Mouse (Mus musculus): ENCODE measurements around the gene Inca1.

Inca1 gene

DNA sequence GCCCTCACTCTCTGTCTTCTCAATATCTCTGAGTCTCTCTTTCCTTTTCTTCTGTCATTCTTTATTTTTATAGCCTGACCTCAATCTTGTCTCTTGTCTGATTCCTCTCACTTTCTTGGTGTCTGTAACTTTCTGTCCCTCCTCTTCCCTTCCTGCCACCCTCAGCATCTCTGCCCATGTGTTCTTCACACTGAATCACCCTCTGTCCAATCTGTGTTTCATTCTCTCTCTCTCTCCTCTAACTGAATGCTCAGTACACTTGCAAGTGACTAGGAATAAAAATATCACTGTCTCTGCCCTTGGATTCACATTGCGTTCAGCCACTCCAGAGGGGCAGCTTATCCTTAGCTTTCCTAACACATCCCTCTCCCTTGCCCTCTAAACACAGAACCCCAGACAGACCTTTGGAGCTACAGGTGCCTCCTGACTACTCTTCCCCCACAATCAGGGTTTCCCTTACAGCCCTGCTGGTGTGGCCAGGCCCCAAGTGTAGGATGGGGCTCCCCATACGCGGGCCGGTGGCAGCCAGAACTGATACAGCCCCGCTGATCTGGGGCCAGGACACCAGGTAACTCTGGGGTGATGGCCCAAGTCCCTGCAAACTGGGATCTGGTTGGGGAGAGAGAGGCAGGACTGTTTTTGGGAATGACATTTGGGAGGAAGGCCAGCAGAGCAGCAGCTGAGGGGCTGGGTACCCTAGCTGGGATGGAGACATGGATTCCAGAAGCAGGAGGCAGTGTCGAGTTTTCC lies 2.2 kb upstream of the Inca1 start:
- no peak for DNase-seq (ENCODE audit: low read depth)

DNA sequence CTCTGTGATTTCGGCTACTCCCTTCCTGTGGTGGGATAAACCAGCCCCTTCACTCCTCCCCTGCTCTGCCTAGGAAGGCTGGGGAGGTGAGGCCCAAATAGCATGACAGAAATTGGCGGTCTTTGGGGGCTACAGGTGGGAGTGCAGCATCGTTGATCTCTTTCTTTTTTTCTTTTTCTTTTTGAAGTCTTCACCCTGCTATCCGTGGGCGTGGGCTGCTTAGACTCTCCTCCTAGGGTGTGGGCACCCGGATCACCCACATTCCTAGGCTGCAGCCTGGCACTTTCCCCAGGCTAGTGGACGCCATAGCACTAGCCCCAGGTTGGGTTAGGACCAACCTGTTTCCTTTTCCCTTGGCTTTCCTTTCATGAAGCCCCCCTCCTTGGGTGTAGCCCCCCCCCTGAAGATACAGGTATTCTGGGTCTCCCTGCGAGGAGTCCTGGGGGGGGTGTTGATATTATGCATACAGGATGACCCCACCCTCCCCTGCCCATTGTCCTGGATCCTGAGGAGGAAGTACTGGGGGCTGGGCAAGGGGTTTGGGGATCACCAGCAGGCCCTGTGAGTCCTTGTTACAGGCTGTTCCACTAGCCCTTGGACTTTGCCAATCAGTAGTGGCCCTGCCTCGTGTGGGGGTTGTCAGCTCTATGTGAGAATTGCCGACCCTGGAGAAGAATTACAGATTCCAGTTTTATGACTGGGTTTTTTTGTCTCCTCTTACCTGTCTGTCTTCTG lies 1.4 kb upstream of the Inca1 start:
- DNase-seq (ENCODE audit: low read depth): no peak

DNA sequence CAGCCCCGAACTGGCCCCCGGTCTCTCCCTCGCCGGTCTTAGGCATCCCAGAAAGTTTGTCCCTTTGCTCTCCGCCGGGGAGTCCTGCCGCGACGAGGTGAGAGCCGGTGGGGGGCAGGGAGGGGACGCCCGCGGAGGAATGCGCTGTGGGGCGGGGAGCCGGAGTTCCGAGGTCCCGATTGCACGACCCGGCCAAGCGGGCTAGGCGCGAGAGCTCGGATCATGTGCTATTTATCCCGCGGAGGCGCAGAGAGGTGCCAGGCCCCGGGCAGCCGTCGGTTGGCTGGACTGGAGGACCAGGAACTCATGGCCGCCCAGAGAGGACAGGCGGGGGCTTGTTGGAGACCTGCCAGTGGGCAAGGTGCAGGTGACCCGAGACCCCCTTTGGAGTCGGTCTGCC lies 658 bp upstream of the Inca1 start:
- peak; percentile 72 for DNase-seq (ENCODE audit: low read depth)

DNA sequence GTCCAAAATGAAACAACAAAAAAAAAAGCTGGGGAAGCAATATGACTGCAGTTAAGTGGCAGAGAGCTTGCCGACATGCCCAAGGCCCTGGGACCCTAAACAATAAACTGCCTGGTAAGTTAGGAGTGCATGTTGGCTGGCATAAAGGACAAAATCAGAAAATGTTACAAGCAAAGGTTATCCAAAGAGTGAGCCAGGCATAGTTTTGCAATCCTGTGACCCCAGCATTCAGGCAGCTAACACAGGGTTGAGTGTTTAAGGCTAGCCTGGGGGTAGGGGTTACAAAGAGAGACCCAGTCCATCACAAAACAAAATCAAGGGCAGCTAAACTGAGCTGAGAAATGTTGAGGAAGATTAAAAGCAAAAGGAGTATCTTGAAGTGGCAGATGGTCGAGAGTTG lies 904 bp downstream of the Inca1 start:
- no peak for DNase-seq (ENCODE audit: low read depth)

DNA sequence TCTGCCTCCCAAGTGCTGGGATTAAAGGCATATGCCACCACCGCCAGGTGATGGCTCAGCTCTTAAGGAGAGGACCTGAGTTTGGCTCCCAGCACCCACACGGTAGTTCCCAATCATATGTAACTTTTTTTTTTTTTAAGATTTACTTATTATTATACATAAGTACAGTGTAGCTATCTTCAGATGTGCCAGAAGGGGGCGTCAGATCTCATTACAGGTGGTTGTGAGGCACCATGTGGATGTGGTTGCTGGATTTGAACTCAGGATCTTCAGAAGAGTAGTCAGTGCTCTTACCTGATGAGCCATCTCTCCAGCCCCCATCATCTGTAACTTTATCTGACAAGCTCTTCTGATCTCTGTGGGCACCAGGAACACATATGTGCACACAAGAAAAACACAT lies 2.6 kb downstream of the Inca1 start:
- peak; percentile 59 for DNase-seq (ENCODE audit: low read depth)

DNA sequence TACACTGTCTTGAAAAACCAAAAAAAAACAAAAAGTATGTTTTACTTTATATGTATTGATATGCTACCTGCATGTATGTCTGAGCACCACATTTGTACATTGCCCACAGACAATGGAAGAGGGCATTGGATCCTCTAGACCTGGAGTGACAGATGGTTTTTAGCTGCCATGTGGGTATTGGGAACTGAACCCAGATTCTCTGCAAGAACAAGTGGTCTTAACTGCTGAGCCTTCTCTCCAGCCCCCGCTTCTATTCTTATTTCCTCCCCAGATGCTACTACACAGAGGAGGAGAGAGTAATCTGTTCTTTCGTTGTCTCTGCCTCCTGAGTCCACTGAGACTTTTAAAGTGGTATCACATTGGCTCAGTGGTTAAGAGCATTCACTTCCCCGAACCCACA lies 6.5 kb downstream of the Inca1 start:
- no peak for DNase-seq (ENCODE audit: low read depth)

DNA sequence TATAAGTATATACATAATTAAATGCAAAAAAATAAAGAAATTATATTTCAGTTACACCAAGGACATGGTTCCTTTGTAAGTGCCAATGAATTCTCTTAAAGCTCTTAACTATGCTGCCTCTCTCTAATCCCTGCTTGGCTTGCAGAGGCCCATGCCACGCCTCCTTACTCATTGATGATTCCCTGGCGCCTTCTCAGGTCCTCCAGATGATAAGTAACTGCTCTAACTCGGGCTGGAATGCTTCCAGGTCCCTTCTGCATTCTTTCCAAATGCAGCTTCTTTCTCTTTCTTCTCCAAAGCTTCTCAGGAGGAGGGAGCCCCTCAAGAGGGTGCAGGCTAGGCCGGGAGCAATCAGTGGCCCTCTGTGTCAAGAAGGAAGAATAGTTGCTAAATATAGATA lies 10.4 kb downstream of the Inca1 start:
- no peak for DNase-seq (ENCODE audit: low read depth)

DNA sequence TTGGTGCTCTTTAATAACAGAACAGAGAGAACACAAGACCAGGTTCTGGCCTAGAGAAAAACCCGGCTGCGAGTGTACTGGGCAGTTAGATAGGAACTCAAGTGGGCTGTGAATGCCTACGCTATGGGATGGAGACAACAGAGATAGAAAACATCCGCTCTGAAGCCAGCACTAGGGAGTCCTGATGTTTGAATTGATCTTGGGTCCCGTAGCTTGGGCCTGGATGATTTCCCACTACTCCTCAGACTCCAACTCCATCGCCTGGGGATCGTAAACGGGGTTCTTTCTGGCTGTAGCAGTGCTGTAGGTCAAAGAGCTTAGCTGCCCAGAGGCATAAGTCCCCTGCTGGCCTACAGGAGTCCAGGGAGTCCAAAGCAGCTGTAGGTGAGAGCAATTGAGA lies 11.6 kb downstream of the Inca1 start:
- DNase-seq (ENCODE audit: low read depth): no peak

DNA sequence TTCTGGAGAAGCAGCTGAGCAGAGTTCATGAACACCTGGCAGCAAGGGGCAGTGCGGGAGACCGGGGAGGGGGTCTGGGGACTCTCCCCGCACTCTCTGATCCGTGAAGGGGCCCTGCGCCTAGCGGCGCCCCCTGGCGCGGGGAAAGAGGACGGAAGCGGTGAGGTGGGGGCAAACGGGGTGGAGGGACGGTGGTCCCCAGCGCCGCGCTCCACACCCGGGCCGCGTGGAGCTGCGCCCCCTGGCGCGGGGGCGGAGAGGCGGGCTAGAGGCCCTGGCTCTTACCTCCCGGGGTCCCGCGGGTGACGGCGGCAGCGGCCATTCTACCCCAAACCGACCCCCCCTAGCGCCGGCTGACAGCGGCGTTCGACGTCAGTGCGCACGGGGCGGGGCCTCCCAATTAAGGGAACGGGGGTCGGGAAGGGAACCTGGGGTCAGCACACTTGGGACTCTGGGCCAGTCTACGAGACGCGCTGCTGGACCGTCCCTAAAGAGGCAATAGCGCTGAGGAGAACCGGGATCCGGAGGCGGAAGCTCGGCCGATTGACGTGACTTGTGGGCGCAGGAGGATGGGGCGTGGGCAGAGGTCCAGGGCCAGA lies 12.3 kb downstream of the Inca1 start, which contains the start of gene Camta2:
TSS of gene Camta2 (minus strand) at position 505 of the 599 bp plus-strand sequence.
- peak; percentile 87 for DNase-seq (ENCODE audit: low read depth)

DNA sequence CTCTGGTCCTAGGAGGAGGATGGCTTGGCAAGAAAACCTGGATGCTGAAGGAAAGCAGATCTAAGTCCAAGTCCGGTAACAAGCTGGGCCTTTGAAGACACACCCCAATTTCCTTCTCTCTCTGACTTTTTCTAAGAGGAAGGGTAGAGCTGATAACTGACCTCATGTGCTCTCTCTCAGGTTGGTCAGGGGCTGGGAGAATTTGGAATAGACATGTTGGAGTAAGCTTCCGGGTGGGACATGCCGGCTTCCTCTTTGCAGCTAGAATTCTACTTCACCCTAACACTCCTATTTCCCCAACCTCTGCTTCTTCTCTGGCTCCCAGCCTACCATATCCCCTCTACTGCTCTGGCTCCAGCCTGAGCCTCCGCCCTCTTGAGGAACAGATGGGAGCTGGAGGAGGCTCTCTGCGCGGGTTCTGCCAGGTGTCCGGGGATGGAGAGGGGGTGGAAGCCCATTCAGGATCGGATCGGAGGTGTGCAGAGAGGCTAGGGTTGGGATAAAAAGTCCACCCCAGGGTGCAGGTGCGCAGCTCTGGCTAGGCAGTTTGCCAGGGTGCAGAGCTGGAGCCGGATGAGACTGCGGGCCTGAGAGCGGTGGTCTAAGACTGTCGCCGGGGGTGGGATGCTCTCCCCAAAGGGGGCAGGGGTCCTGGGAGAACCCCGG lies 12.9 kb downstream of the Inca1 start:
- DNase-seq (ENCODE audit: low read depth): no peak

DNA sequence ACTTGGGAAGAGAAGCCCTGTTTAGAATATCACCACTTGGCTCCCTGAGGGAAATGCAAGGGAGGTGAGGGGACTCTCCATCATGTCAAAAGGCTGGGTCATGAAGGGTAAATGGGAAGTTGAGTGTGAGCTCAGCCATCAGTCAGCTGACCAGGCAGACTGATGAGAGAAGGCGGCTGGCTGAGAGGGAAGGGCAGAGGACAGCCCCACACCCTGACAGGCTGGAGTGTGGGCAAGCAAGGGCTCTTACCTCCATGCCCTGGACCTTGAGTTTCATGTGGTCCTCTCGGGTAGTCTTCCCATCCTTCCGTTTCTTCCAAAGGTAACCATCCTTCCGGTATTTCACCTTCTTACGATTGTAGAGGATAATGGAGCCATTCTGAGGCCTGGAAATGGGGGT lies 16.3 kb downstream of the Inca1 start:
- no peak for DNase-seq (ENCODE audit: low read depth)

DNA sequence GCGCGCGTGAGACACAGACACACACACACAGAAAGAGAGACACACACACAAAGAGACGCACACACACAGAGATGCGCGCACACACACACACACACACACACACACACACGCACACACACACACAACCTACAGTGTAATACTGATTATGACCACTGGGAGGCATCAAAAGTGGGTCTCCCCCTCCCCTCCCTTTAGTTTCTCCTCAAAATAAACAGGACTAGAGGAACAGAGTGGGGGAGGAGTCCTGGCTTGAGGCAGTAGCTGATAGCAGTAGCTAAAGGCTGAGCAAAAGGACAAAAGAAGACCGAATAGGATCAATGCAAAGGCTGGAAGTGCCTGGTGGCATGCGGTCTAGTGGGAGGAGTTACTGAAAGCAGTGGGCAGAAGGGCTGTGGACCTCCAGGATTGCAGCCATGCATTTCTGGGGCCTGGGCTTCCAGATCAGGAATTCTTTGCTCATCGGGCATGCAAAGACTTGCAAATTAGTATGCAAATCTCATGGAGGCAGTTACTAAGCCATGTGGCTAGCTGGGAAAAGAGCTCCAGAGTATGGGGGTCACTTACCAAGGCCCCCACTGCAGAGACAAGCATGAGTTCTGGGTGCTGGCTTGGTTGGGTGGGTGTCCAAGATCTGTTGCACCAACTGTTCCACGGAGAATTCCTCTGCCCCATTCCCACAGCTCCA lies 17.9 kb downstream of the Inca1 start:
- DNase-seq (ENCODE audit: low read depth): peak; percentile 81

DNA sequence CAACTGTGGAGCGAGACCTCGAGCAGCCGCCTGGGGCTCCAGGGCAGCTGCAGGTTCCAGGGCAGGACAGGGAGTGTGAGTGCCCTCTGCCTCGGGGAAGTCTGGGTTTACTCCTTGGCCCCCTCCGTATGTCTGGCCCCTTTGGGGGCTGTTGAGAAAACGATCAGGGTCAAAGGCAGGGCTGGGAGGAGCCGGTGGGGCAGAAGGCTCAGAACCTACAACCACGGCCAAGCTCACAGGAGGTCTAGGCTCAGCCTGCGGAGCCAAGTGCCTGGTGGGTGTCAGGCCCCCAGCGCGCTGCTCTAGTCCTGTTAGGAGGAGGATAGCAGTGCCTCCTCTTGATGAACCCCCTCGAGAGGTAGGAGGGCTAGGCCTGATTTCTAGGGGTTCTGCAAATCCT lies 18.8 kb downstream of the Inca1 start:
- no peak for DNase-seq (ENCODE audit: low read depth)

DNA sequence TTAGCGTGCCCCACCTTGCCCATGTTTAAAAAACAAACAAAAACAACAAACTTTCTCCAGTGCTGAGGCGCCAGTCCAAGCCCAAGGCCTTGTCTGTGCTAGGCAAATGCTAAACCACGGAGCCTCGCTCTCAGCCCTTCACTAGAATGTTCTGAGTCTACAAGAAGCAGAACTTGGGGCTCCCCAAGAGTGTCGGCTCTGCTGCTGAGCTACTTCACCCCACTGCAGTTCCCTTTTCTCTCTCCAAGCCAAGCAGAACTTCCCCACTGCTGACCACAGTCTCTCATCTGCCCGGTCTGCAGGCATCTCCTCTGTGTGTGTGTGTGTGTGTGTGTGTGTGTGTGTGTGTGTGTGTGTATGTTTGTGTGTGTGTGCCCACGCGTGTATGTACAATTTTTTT lies 20.1 kb downstream of the Inca1 start:
- no peak for DNase-seq (ENCODE audit: low read depth)

DNA sequence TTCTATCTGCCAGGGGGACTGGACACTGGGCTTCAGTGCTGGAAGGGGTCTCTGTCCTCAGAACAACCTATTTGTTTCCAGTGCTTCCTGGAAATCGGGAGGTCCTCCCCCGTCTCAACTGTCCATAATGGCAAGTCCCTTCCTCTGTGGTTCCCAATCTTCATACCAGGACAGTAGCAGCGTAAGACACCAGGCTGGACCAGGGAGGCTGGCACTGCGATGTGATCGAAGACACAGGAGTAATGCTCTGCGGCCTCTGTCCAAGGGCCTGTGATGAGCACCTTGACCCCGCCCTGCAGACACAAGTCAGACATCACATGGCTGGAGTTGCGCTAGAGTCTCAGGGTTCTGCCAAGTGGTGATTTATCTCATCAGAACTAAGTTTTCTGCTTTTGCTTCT lies 20.6 kb downstream of the Inca1 start:
- DNase-seq (ENCODE audit: low read depth): no peak

DNA sequence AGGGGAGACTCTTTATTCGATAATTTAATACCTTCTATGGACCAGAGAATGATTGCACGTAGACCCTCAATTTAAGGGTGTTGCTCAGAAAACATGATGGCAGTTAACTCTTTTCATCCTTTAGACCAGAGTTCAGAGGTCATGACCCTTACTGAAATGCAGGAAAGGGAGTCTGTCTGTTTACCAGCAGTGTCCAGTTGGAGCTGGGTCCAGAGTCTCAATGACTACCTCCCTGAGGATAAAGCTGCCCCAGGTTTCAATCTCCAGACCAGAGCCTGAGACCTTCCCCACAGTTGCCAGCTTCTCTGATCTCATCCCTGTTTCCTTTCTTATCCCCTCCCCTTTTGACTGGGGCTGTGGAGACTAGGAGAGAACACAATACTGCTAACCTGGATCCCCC lies 21.4 kb downstream of the Inca1 start:
- DNase-seq (ENCODE audit: low read depth): no peak

DNA sequence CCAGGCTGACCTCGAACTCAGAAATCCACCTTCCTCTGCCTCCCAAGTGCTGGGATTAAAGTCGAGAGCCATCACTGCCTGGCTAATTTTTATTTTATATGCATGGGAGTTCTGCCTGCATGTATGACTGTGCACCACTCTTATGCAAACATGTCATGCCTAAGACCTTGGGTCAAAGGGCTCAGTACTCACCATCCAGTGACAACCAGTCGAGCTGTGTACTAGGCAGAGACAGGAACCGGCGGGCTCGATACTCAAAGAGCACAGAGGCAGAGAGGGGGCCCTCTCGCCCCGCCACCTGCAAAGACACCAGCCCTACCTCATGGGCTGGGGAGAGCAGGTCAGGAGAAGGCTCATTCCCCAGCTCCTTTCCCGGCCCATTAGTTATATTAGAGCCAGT lies 21.9 kb downstream of the Inca1 start:
- DNase-seq (ENCODE audit: low read depth): no peak

DNA sequence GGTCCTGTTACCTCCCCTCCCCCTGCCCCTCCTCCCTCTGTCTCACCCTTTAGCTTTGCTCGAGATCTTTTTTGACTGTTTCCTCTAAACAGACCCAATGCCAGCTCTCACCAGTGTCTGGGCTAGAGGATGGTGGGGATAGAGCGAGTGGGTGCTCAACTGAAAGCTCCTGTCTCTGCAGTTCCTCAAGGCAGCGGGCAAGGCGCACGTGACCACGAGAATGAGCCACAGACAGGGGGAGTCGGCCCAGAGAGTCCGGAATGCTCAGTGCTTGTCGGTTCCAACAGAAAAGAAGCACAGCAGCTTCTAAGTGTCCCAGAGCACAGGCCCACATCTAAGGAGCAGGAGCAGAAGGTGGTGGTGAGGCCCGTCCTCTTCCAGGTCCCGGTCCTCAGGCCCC lies 25.5 kb downstream of the Inca1 start:
- no peak for DNase-seq (ENCODE audit: low read depth)

DNA sequence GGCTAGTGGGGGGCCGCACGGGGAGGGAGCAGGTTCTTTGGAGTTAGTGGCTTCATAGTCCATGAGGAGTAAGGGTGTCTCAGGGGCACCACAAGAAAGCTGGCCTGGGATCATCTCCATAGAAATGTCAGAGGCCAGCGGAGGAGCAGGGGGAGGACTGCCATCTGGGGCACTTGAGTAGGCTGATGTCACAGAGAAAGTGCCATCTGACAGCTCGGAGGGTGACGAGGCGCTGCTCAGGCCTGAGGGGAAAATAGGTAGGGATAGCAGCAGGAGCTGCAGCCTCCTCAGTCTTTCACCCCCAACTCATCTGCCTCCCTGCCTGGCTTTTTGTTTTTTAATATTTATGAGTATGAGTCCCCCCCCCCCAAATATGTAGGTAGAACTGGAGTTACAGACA lies 25.9 kb downstream of the Inca1 start:
- no peak for DNase-seq (ENCODE audit: low read depth)

DNA sequence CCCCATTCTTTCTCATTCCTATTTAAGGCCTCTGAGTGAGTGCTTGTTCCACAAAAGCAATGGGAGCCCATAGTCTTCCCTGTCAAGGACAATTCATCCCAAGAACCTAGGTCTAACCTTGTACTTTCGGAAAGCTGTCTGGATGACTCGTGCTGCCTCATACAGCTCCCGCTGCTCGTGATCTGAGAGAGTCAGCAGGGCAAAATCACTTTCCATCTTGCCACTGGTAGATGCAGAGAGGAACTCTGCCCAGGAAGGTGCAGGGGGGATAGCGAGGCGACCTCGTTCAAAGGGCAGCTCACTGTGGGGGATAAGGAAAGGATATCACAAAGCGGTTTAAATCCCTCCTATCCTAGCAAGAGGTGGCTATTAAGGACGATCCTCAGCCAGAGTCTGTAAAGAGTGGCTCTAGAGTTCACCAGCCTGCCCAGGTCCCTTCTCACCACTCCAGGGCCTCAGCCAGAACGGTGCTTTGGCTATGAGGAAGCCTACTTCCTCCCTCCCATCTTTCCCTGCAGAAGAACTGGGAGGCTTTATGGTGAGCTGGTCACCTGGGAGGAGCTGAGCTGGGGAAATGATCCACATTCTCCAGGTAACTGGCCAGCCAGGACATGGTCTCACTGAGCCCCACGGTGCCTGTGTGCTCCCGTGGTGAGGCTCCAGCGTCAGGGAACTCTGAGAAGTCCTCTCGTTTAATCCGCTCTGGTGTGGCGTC lies 28.5 kb downstream of the Inca1 start:
- no peak for DNase-seq (ENCODE audit: low read depth)

DNA sequence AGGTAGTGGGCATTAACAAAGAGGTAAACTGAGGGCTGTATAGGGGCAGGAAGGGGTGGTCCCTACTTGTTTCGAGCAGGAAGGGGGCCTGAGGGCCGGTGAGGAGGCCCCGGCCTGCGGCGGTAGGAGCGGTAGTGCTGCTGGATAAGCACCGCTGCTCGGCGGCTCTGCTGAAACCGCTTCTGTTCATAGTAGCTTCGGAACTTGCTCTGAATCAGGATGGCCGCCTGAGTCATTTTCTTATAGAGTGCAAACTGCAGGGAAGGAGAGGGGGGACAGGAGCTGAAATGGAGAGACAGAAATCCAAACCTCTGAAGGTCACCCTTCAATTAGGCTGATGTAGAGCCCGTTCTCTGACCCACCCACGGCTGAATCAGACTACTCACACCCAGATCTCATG lies 29.5 kb downstream of the Inca1 start:
- no peak for DNase-seq (ENCODE audit: low read depth)

Data from induced T-regulatory cell, adult 2 months (primary cell).